Comparison of ENCODE assay signal across 10 mouse cellular contexts in genomic region chr17:23547681-23548443, GRCm38 (mm10). TPM values are rescaled to one million over a fixed set of nuclear protein-coding genes. Genes with fewer than 3 reads are reported as not detected.
DNase-seq lines count a peak whose midpoint lies in the region; ATAC-seq and TF ChIP-seq lines count a peak whose summit lies in the region.
"Had no signal": no experiment of that assay in that cellular context is flagged by ENCODE, and none has a peak within 500 bp of the region (broad histone marks: within the 10 kb centered on the region; RNA-seq: fewer than 3 reads in every experiment).

No protein-coding gene starts in this region.

- peak overlapping the region; percentile 81; the same call in 1 of the 2 replicates for H3K4me3 ChIP-seq in forebrain, postnatal 0 days (ENCODE audit: low read depth, low read length)
- no peak overlapping the region; the same call in 1 of the 2 replicates for H3K4me3 ChIP-seq in forebrain, embryonic 13.5 days
- peak overlapping the region; percentile 85 for H3K4me3 ChIP-seq in left cerebral cortex, adult 2 months
- peak overlapping the region in 1 of 2 experiments; percentile 81; a peak in 2 of 4 replicates for H3K4me3 ChIP-seq in liver, embryonic 14.5 days (ENCODE audit: insufficient read depth in 1 of 2, low read depth in 2 of 2, low read length in 2 of 2)

- no peaks in the 10 kb centered on the region for H3K36me3 ChIP-seq in forebrain, postnatal 0 days (ENCODE audit: insufficient read depth)
- H3K36me3 ChIP-seq in forebrain, embryonic 13.5 days (ENCODE audit: poor library complexity, severe bottlenecking), result no peaks in the 10 kb centered on the region
- no peaks in the 10 kb centered on the region for H3K36me3 ChIP-seq in liver, embryonic 14.5 days (replicated peaks; ENCODE audit: control insufficient read depth, insufficient read depth, low read depth)

- no peak overlapping the region for H3K27ac ChIP-seq in forebrain, postnatal 0 days (ENCODE audit: low read depth, low read length)
- no peak overlapping the region for H3K27ac ChIP-seq in forebrain, embryonic 13.5 days
- no peak overlapping the region for H3K27ac ChIP-seq in left cerebral cortex, adult 2 months
- no peak overlapping the region for H3K27ac ChIP-seq in liver, embryonic 14.5 days

- no peaks in the 10 kb centered on the region for H3K27me3 ChIP-seq in forebrain, postnatal 0 days (ENCODE audit: insufficient read depth, low read length)
- H3K27me3 ChIP-seq in forebrain, embryonic 13.5 days, result peaks cover 3% of the 10 kb centered on the region; the same call in 1 of the 2 replicates
- H3K27me3 ChIP-seq in liver, embryonic 14.5 days (ENCODE audit: control insufficient read depth, insufficient read depth, low read length), result no peaks in the 10 kb centered on the region

- no peak overlapping the region for H3K9ac ChIP-seq in forebrain, postnatal 0 days
- H3K9ac ChIP-seq in forebrain, embryonic 13.5 days, result no peak overlapping the region
- H3K9ac ChIP-seq in liver, embryonic 14.5 days (replicated peaks), result no peak overlapping the region

- TF ChIP-seq CTCF in forebrain, postnatal 0 days (IDR thresholded peaks at IDR 0.05; ENCODE audit: low read depth), result no peak
- no peak for TF ChIP-seq CTCF in left cerebral cortex, adult 2 months (IDR thresholded peaks at IDR 0.05)
- TF ChIP-seq CTCF in liver, embryonic 14.5 days (IDR thresholded peaks at IDR 0.05; ENCODE audit: low read depth), result no peak

- H3K4me2 ChIP-seq in forebrain, postnatal 0 days (ENCODE audit: low read depth), result peak overlapping the region; percentile 76; the same call in 1 of the 2 replicates
- H3K4me2 ChIP-seq in forebrain, embryonic 13.5 days, result no peak overlapping the region
- H3K4me2 ChIP-seq in liver, embryonic 14.5 days (ENCODE audit: low read depth), result peak overlapping the region; percentile 98

- 59% methylated on average over 11 of the region's 11 CpGs for WGBS in forebrain, postnatal 0 days
- 54% methylated on average over 11 of the region's 11 CpGs for WGBS in forebrain, embryonic 13.5 days
- WGBS in liver, embryonic 14.5 days (ENCODE audit: insufficient replicate concordance), result 42% methylated on average over 11 of the region's 11 CpGs

- no peak for DNase-seq in forebrain, postnatal 0 days
- no peak for DNase-seq in left cerebral cortex, adult 2 months (ENCODE audit: extremely low spot score in 1 of 2, low spot score in 2 of 2)
- DNase-seq in left cerebral cortex, postnatal 14 days (ENCODE audit: low spot score in 2 of 2), result no peak
- DNase-seq in c-Kit-positive CD71-positive TER-119-positive erythroid progenitor cells, embryonic 14.5 days (ENCODE audit: low spot score), result peak; percentile 57
- DNase-seq in liver, embryonic 14.5 days (ENCODE audit: low read depth in 3 of 3, low spot score in 3 of 3), result peak in 1 of 3 experiments; percentile 50
- no peak for DNase-seq in cerebellum, adult 11-12 months
- no peak for DNase-seq in frontal cortex, postnatal 25 days (ENCODE audit: low spot score in 2 of 2)

- no peaks in the 10 kb centered on the region for H3K9me3 ChIP-seq in forebrain, postnatal 0 days (ENCODE audit: low read length)
- H3K9me3 ChIP-seq in forebrain, embryonic 13.5 days (replicated peaks), result no peaks in the 10 kb centered on the region
- no peaks in the 10 kb centered on the region for H3K9me3 ChIP-seq in liver, embryonic 14.5 days (ENCODE audit: control insufficient read depth, low read length)

- intact Hi-C loops in left cerebral cortex, adult 2 months (cut with DNase I), result loop anchor here (5.0 to 10.0 kb wide), 3 partner anchors 356 to 813 kb away; partner anchors contain the start of gene Zfp40
- intact Hi-C loops in left cerebral cortex, postnatal 14 days (cut with DNase I), result loop anchor here (5.0 kb wide), 1 partner anchor 356 kb away; the partner anchor contains the start of gene Zfp40

- H3K4me1 ChIP-seq in forebrain, postnatal 0 days (ENCODE audit: insufficient read depth), result no peaks in the 10 kb centered on the region
- peaks cover 16% of the 10 kb centered on the region for H3K4me1 ChIP-seq in forebrain, embryonic 13.5 days
- H3K4me1 ChIP-seq in liver, embryonic 14.5 days (replicated peaks; ENCODE audit: control insufficient read depth in 2 of 2, insufficient read depth in 2 of 2, low read length in 1 of 2), result peaks cover 4 to 18% of the 10 kb centered on the region in 2 experiments

- no peak for ATAC-seq in forebrain, postnatal 0 days
- no peak for ATAC-seq in forebrain, embryonic 13.5 days
- ATAC-seq in liver, embryonic 14.5 days (ENCODE audit: insufficient read depth), result no peak

- TF ChIP-seq EP300 in liver, embryonic 14.5 days (IDR thresholded peaks at IDR 0.05; ENCODE audit: low read depth), result no peak

RNA-seq across cellular contexts. Expression of gene Zfp213, which starts 16.2 kb away (rescaled TPM):
- total RNA-seq in forebrain, postnatal 0 days (2014; rRNA removed), result 16.9 and 18.8 TPM in 2 replicates
- 10.7 and 10.9 TPM in 2 replicates for polyA plus RNA-seq in forebrain, postnatal 0 days (2015; fragmentation: Nextera tagmentation; extraction: Ambion mirVana)
- polyA plus RNA-seq in forebrain, embryonic 13.5 days (2015; fragmentation: Nextera tagmentation; extraction: Ambion mirVana), result 20.7 and 22.4 TPM in 2 replicates
- 1 to 10 TPM; 6.8 TPM for total RNA-seq in left cerebral cortex, adult 2 months (2021)
- total RNA-seq in left cerebral cortex, postnatal 14 days (2021), result 1 to 10 TPM; 6.6 to 6.8 TPM
- 3.7 and 4.1 TPM in 2 replicates for polyA plus RNA-seq in liver, embryonic 14.5 days (2012; rRNA removed)
- polyA plus RNA-seq in liver, embryonic 14.5 days (2014; fragmentation: Nextera tagmentation; extraction: Ambion mirVana), result 4.1 and 4.8 TPM in 2 replicates

RNA-seq across cellular contexts. Expression of gene Zfp13, which starts 51.4 kb away (rescaled TPM):
- 43.0 and 47.0 TPM in 2 replicates for total RNA-seq in forebrain, postnatal 0 days (2014; rRNA removed)
- polyA plus RNA-seq in forebrain, postnatal 0 days (2015; fragmentation: Nextera tagmentation; extraction: Ambion mirVana), result 21.5 and 23.6 TPM in 2 replicates
- 21.2 and 26.8 TPM in 2 replicates for polyA plus RNA-seq in forebrain, embryonic 13.5 days (2015; fragmentation: Nextera tagmentation; extraction: Ambion mirVana)
- total RNA-seq in left cerebral cortex, adult 2 months (2021), result 10 to 100 TPM; 24.7 to 32.0 TPM
- total RNA-seq in left cerebral cortex, postnatal 14 days (2021), result 10 to 100 TPM; 28.3 to 29.0 TPM
- polyA plus RNA-seq in liver, embryonic 14.5 days (2012; rRNA removed), result 1.9 and 2.0 TPM in 2 replicates
- polyA plus RNA-seq in liver, embryonic 14.5 days (2014; fragmentation: Nextera tagmentation; extraction: Ambion mirVana), result 1.3 TPM in 2 replicates

RNA-seq across cellular contexts. Expression of gene Zscan10, which starts 52.8 kb away (rescaled TPM):
- total RNA-seq in forebrain, postnatal 0 days (2014; rRNA removed), result not detected in 2 replicates
- 0.18 and 0.21 TPM in 2 replicates for polyA plus RNA-seq in forebrain, postnatal 0 days (2015; fragmentation: Nextera tagmentation; extraction: Ambion mirVana)
- 0.24 TPM in 1 of 2 replicates, not detected in the other for polyA plus RNA-seq in forebrain, embryonic 13.5 days (2015; fragmentation: Nextera tagmentation; extraction: Ambion mirVana)
- not detected for total RNA-seq in left cerebral cortex, adult 2 months (2021)
- total RNA-seq in left cerebral cortex, postnatal 14 days (2021), result not detected
- polyA plus RNA-seq in liver, embryonic 14.5 days (2012; rRNA removed), result not detected in 2 replicates
- not detected in 2 replicates for polyA plus RNA-seq in liver, embryonic 14.5 days (2014; fragmentation: Nextera tagmentation; extraction: Ambion mirVana)
- total RNA-seq: gastrocnemius, adult 8-10 months; left cerebral cortex, postnatal 36 days had no signal
